Mouse (Mus musculus) liver, embryonic 12.5 days (tissue): ENCODE measurements at regions not wholly inside any gene's neighbourhood (a gene's known extent, or its start where the extent isn't known, plus 50 kb on each side); places are given as distances from the start of the nearest gene placed in this dataset.

Experiments
- ATAC-seq: fragments of 200-750 bp; cut with Nextera tagmentation; 2 replicates; pipeline ENCODE4 v1.8.0; 2017; ENCODE audit warnings: moderate number of reproducible peaks, mild to moderate bottlenecking, moderate library complexity
- H3K27ac ChIP-seq: fragments of 300-500 bp; sonication (generic); 2 replicates; pipeline ENCODE4 v1.5.1; 2016; ENCODE audit warnings: mild to moderate bottlenecking
- H3K27me3 ChIP-seq: fragments of 300-500 bp; sonication (generic); replicated peaks from 2 replicates; pipeline ENCODE4 v1.6.1; 2016; ENCODE audit warnings: mild to moderate bottlenecking, moderate library complexity
- H3K36me3 ChIP-seq: fragments of 300-500 bp; sonication (generic); 2 replicates; pipeline ENCODE4 v1.6.1; 2016; ENCODE audit warnings: mild to moderate bottlenecking, moderate library complexity
- H3K4me1 ChIP-seq: fragments of 300-500 bp; sonication (generic); 2 replicates; pipeline ENCODE4 v1.6.1; 2016
- H3K4me2 ChIP-seq: fragments of 300-500 bp; sonication (generic); 2 replicates; pipeline ENCODE4 v1.6.1; 2016; ENCODE audit warnings: mild to moderate bottlenecking, moderate library complexity
- H3K4me3 ChIP-seq: fragments of 300-500 bp; sonication (generic); 2 replicates; pipeline ENCODE4 v1.5.1; 2016; ENCODE audit warnings: mild to moderate bottlenecking, moderate library complexity
- H3K9ac ChIP-seq: fragments of 300-500 bp; sonication (generic); 2 replicates; pipeline ENCODE4 v1.6.1; 2016; ENCODE audit warnings: mild to moderate bottlenecking, moderate library complexity
- H3K9me3 ChIP-seq: fragments of 300-500 bp; sonication (generic); replicated peaks from 2 replicates; pipeline ENCODE4 v1.6.1; 2016; ENCODE audit warnings: mild to moderate bottlenecking, moderate library complexity
- WGBS: fragments of 180-500 bp; shearing (Covaris S2); methylation state at CpG from one replicate; pipeline ENCODE4 v1.1.7; 2016; ENCODE audit not compliant: insufficient replicate concordance; 5-methylcytosine and 5-hydroxymethylcytosine counted together

DNA sequence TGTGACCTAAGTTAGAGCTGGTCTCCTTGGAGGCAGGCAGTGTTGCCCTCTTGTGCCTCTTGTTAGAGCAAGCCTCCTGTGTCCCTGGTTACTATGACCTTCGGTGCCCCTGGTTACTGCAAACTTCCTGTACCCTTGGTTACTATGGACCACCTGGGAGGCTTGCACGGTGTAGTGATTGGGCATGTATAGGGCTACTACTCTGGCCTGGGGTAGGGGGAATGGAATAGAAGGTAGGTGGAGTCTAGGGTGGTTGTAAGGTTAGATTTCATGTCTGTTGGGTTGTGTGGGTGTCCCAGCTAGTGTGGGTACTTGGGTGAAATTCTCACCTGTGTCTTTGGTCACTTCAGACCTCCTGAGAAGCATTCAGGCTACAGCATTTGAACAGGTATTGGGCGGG, 141.7 kb upstream of the Wdr75 start:
- Histone ChIP-seq H3K4me2 (no peak overlapping the region), H3K36me3 (no peaks in the 10 kb centered on the region), H3K4me1 (no peaks in the 10 kb centered on the region), H3K9me3 (no peaks in the 10 kb centered on the region), H3K27ac (no peak overlapping the region), H3K9ac (no peak overlapping the region), H3K27me3 (no peaks in the 10 kb centered on the region), H3K4me3 (no peak overlapping the region)
- no peak for ATAC-seq
- WGBS = 64% methylated on average over 3 of the region's 3 CpGs

- H3K9me3 ChIP-seq = no peaks in the 10 kb centered on the region
- H3K27ac ChIP-seq = no peak overlapping the region
- no peaks in the 10 kb centered on the region for H3K4me1 ChIP-seq
- no peak overlapping the region for H3K9ac ChIP-seq
- H3K4me2 ChIP-seq = no peak overlapping the region
- no peak for ATAC-seq
- H3K36me3 ChIP-seq = no peaks in the 10 kb centered on the region
- H3K27me3 ChIP-seq = no peaks in the 10 kb centered on the region
- no peak overlapping the region for H3K4me3 ChIP-seq
- 51% methylated on average over 3 of the region's 3 CpGs for WGBS
Measured at GRCm38 (mm10) chr1:45663882-45664520, 131.0 kb upstream of the Wdr75 start.

DNA sequence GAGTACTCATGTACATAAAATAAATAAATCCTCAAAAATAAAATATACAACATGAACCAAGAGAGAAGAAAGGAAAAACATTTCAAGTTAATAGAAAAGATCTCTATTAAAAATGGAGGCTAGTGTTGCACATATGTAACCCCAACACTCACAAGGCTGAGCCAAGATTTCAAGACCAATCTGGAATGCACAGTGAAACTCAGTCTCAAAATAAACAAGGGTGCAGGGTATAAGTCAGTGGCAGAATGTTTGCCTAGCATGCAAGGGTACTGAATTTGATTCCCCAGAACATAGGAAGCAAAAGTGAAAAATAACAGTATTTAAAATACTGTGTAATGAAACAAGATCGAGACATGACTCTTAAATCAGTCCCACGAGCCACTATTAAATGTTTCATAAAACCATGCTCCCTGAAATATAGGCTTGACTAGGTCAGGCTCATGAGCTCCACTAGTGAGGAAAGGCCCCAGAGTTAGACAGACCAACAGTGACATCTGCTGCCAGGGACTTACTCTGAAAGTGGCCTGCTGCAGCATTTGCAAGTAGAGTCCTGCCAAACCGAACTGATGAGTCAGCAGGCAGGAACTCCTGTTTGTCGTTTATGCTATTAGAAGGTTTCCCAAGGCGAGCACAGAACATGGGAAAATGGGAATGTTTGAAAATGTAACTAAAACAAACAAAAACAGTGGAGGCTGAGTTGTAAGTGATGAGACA, 122.4 kb upstream of the Wdr75 start:
- Histone ChIP-seq H3K27ac (no peak overlapping the region), H3K27me3 (no peaks in the 10 kb centered on the region), H3K4me3 (no peak overlapping the region), H3K36me3 (no peaks in the 10 kb centered on the region), H3K9me3 (no peaks in the 10 kb centered on the region), H3K9ac (no peak overlapping the region), H3K4me1 (0 out of 2 replicates have a peak, but pooled peaks cover 4% of the 10 kb centered on the region), H3K4me2 (no peak overlapping the region)
- WGBS = 41% methylated on average over 5 of the region's 5 CpGs
- ATAC-seq = no peak

DNA sequence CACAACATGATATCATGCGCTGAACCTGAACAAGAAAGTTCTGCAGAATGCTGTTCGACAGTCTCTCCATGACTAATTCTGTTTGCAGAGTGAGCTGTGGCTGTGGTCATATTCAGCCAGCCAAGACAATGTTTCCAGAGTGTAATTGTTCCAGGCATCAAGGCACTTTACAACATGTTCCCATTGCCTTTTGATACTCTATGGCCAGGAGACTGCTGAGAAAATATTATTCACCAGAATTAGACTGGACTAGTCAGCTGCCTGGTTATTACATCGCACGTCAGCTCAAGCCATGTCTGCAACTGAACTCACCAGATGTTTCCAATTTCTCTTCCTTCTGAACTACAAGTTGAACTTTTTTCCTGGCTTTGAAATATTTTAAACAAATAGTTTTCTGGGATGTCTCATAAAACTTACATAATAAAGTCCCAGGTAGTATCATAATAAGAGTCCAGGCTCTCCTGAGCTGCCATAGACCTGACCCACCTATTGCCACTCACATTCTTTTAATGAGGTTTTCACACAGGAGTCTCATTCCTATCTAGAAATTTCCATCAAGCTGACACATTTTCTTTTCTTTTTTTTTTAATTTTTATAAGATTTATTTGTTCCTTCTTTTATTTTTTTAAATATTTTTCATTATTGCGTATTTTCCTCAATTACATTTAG, 119.1 kb upstream of the Wdr75 start:
- Histone ChIP-seq H3K9ac (no peak overlapping the region), H3K9me3 (no peaks in the 10 kb centered on the region), H3K4me1 (0 out of 2 replicates have a peak, but pooled peaks cover 4% of the 10 kb centered on the region), H3K4me3 (no peak overlapping the region), H3K27ac (no peak overlapping the region), H3K36me3 (no peaks in the 10 kb centered on the region), H3K4me2 (no peak overlapping the region), H3K27me3 (no peaks in the 10 kb centered on the region)
- ATAC-seq = no peak
- WGBS = 81% methylated on average over 5 of the region's 5 CpGs

GRCm38 (mm10) chr1:45679964-45680709, 114.8 kb upstream of the Wdr75 start:
- ATAC-seq = no peak
- 64% methylated on average over 8 of the region's 8 CpGs for WGBS
- H3K4me3 ChIP-seq = no peak overlapping the region
- H3K9ac ChIP-seq = no peak overlapping the region
- H3K36me3 ChIP-seq = no peaks in the 10 kb centered on the region
- H3K9me3 ChIP-seq = no peaks in the 10 kb centered on the region
- no peaks in the 10 kb centered on the region for H3K27me3 ChIP-seq
- no peak overlapping the region for H3K27ac ChIP-seq
- no peaks in the 10 kb centered on the region for H3K4me1 ChIP-seq
- no peak overlapping the region for H3K4me2 ChIP-seq

DNA sequence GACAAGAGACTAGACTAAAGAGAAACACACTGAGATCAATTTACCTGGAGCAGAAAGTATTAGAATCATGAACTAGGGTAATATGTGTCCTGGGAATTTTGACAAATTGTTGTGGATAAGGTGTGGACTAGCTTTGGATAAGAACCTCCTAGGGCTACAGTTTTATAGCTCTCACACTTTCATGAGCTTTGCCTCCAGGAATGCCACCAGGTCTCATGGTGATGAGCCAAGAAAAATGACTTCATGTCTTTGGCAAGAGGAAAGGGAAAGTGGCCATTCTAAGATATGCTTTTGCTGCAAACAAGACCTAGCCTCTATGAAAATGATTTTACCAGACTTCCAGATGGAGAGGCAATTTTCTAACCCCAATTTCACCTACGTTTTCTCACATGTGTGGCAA, 94.1 kb upstream of the Wdr75 start:
- Histone ChIP-seq H3K27me3 (no peaks in the 10 kb centered on the region), H3K9ac (no peak overlapping the region), H3K4me2 (no peak overlapping the region), H3K27ac (no peak overlapping the region), H3K4me1 (no peaks in the 10 kb centered on the region), H3K4me3 (no peak overlapping the region), H3K9me3 (no peaks in the 10 kb centered on the region), H3K36me3 (no peaks in the 10 kb centered on the region)
- ATAC-seq = no peak
- 45% methylated on average over 1 of the region's 1 CpGs for WGBS

DNA sequence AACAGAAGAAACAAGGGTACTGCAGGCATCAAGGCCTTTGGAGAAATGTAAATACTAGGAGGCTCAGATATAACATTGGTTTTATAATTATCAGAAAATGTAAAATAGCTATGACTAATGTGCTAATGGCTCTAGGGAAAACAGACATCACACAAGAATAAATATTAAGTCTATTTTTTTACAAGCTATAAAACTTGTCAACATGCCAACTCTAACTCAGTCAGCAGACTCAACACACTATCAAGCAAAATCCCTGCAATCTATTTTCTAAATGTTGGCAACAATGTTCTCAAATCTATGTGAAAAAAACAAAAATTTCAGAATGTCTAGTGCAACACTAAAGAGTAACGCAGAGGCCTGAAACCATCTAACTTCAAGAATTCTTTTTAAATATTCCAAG, 93.5 kb upstream of the Wdr75 start:
- Histone ChIP-seq H3K9ac (no peak overlapping the region), H3K27me3 (no peaks in the 10 kb centered on the region), H3K36me3 (no peaks in the 10 kb centered on the region), H3K4me2 (no peak overlapping the region), H3K4me3 (no peak overlapping the region), H3K4me1 (no peaks in the 10 kb centered on the region), H3K9me3 (no peaks in the 10 kb centered on the region), H3K27ac (no peak overlapping the region)
- no peak for ATAC-seq
- 86% methylated on average over 1 of the region's 1 CpGs for WGBS

DNA sequence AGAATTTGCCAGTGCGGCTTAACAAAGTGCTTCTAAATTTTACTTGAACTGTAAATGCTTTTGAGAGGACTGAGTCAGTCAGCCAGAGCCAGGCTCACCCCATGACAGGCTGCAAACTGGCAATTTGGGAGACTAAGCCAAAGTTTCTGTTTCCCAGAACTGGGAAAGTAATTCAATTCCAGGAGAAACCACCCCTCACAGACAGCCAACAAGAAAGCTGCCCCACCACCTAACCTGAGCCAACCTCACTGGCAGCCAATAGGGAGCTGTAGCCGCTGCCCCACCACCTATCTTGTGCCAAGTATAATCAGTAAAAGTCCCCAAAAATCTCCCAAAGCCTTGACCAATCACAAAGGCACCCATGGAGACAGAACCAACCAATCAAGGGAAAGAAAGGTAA, 71.6 kb upstream of the Wdr75 start:
- no peaks in the 10 kb centered on the region for H3K9me3 ChIP-seq
- H3K27ac ChIP-seq = no peak overlapping the region
- no peak overlapping the region for H3K4me3 ChIP-seq
- H3K27me3 ChIP-seq = no peaks in the 10 kb centered on the region
- H3K36me3 ChIP-seq = no peaks in the 10 kb centered on the region
- no peaks in the 10 kb centered on the region for H3K4me1 ChIP-seq
- ATAC-seq = no peak
- no peak overlapping the region for H3K9ac ChIP-seq
- WGBS = 77% methylated on average over 2 of the region's 2 CpGs
- H3K4me2 ChIP-seq = no peak overlapping the region

- Histone ChIP-seq H3K9ac (no peak overlapping the region), H3K4me3 (no peak overlapping the region), H3K9me3 (no peaks in the 10 kb centered on the region), H3K27me3 (no peaks in the 10 kb centered on the region), H3K27ac (no peak overlapping the region), H3K36me3 (no peaks in the 10 kb centered on the region), H3K4me1 (peaks cover 8% of the 10 kb centered on the region), H3K4me2 (no peak overlapping the region)
- 67% methylated on average over 3 of the region's 3 CpGs for WGBS
- ATAC-seq = peak; percentile 70
Measured at GRCm38 (mm10) chr1:45732958-45733357, 62.0 kb upstream of the Wdr75 start.

DNA sequence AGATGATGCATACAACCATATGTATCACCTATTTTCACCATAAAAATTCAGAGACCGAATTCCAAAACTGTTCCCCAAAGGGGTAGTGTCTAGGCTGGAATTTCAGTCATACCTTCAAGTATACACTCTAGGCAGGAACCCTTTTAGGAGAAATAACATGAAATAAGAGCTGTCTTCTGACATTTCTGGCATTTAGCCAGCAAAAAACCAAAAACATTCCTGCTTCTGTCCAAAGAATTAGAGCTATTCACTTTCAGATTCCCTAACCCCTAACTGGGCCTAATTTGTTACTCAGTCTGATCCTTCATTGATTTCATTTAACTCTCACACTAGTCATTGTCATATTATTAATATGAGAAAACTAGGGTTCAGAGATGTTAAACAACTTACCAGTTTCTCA, 49.8 kb upstream of the Wdr75 start:
- no peak for ATAC-seq
- Histone ChIP-seq H3K9me3 (peaks cover 13% of the 10 kb centered on the region; the same call in 1 of the 2 replicates), H3K4me2 (no peak overlapping the region), H3K27ac (no peak overlapping the region), H3K9ac (no peak overlapping the region), H3K4me3 (no peak overlapping the region), H3K27me3 (no peaks in the 10 kb centered on the region), H3K4me1 (no peaks in the 10 kb centered on the region), H3K36me3 (no peaks in the 10 kb centered on the region)
- WGBS = 65% methylated on average over 1 of the region's 1 CpGs
